Mouse (Mus musculus) spleen, adult 2 months (tissue): ENCODE results near the gene Iqsec3. TPM values are rescaled to one million over a fixed set of nuclear protein-coding genes. Genes with fewer than 3 reads are reported as not detected.

Source experiments
- DNase-seq, 2 experiments: peaks; one replicate each; pipeline versions ENCODE4 v3.0.0 to v3.0.0-alpha.2; 2012 to 2021; ENCODE audit warnings: low spot score in 2 of 2, low read depth in 1 of 2
- H3K27ac ChIP-seq: fragments of 200-500 bp; 2 replicates; pipeline ENCODE4 v1.5.1; 2012; ENCODE audit warnings: low read length, inconsistent platforms; ENCODE audit not compliant: insufficient read depth
- H3K27me3 ChIP-seq: fragments of 200-500 bp; 2 replicates; pipeline ENCODE4 v1.6.1; 2012; ENCODE audit warnings: mild to moderate bottlenecking, moderate library complexity, low read length, inconsistent platforms; ENCODE audit not compliant: control insufficient read depth, insufficient read depth
- H3K36me3 ChIP-seq: fragments of 200-500 bp; 2 replicates; pipeline ENCODE4 v1.6.1; 2012; ENCODE audit warnings: mild to moderate bottlenecking, low read length, inconsistent platforms; ENCODE audit not compliant: control insufficient read depth, insufficient read depth
- H3K4me1 ChIP-seq: fragments of 200-500 bp; 2 replicates; pipeline ENCODE4 v1.6.1; 2011; ENCODE audit warnings: inconsistent platforms; ENCODE audit not compliant: control insufficient read depth, insufficient read depth, insufficient read length
- H3K4me3 ChIP-seq: fragments of 200-500 bp; 2 replicates; pipeline ENCODE4 v1.5.1; 2011; ENCODE audit warnings: mild to moderate bottlenecking, inconsistent platforms; ENCODE audit not compliant: insufficient read depth, insufficient read length; ENCODE audit errors: extremely low read depth
- CTCF ChIP-seq: fragments of 200-500 bp; IDR thresholded peaks from 2 replicates; pipeline ENCODE4 v1.5.1; 2011; ENCODE audit warnings: mild to moderate bottlenecking, inconsistent platforms; ENCODE audit not compliant: insufficient read depth, insufficient read length, insufficient replicate concordance; ENCODE audit errors: extremely low read depth
- POLR2A ChIP-seq: fragments of 200-500 bp; IDR thresholded peaks from 2 replicates; pipeline ENCODE4 v1.6.1; 2011; ENCODE audit warnings: low read depth, low read length, inconsistent platforms
- WGBS: fragments of 180-500 bp; shearing (Covaris S2); methylation state at CpG from one replicate; pipeline ENCODE4 v1.1.7; 2018; 5-methylcytosine and 5-hydroxymethylcytosine counted together
- polyA plus RNA-seq: library from polyadenylated mRNA; depleted of rRNA; stranded (reverse); fragments of >200 nt; gene quantifications from 2 replicates; pipeline ENCODE4 v1.2.3, GENCODE M21; 2012

The Iqsec3 gene
- polyA plus RNA-seq, 1 experiment, result not detected

GRCm38 (mm10) chr6:121456651-121457050, 16.8 kb downstream of the Iqsec3 start:
- Histone ChIP-seq H3K27me3 (no peaks in the 10 kb centered on the region), H3K27ac (no peak overlapping the region), H3K36me3 (no peaks in the 10 kb centered on the region), H3K4me1 (no peaks in the 10 kb centered on the region), H3K4me3 (no peak overlapping the region)
- 84% methylated on average over 3 of the region's 3 CpGs for WGBS
- no peak for DNase-seq
- TF ChIP-seq POLR2A, result no peak
- no peak for TF ChIP-seq CTCF

GRCm38 (mm10) chr6:121454549-121455494, 18.7 kb downstream of the Iqsec3 start:
- WGBS, result 80% methylated on average over 12 of the region's 12 CpGs

GRCm38 (mm10) chr6:121453776-121454175, 19.7 kb downstream of the Iqsec3 start:
- no peaks in the 10 kb centered on the region for H3K4me1 ChIP-seq
- H3K27ac ChIP-seq, result no peak overlapping the region
- H3K36me3 ChIP-seq, result no peaks in the 10 kb centered on the region
- no peak for DNase-seq
- no peak overlapping the region for H3K4me3 ChIP-seq
- 61% methylated on average over 7 of the region's 7 CpGs for WGBS
- TF ChIP-seq POLR2A, result no peak
- no peak for TF ChIP-seq CTCF
- no peaks in the 10 kb centered on the region for H3K27me3 ChIP-seq

More at GRCm38 (mm10) chr6:121454549-121455494, 18.7 kb downstream of the Iqsec3 start:
- Histone ChIP-seq H3K27me3 (no peaks in the 10 kb centered on the region), H3K4me3 (no peak overlapping the region), H3K27ac (no peak overlapping the region), H3K36me3 (no peaks in the 10 kb centered on the region), H3K4me1 (no peaks in the 10 kb centered on the region)
- TF ChIP-seq CTCF (no peak), POLR2A (no peak)
- no peak for DNase-seq

GRCm38 (mm10) chr6:121451703-121452102, 21.8 kb downstream of the Iqsec3 start:
- H3K4me1 ChIP-seq, result no peaks in the 10 kb centered on the region
- WGBS, result 90% methylated on average over 3 of the region's 3 CpGs
- no peaks in the 10 kb centered on the region for H3K36me3 ChIP-seq
- TF ChIP-seq POLR2A (no peak), CTCF (no peak)
- no peak for DNase-seq
- no peak overlapping the region for H3K4me3 ChIP-seq
- H3K27me3 ChIP-seq, result no peaks in the 10 kb centered on the region
- no peak overlapping the region for H3K27ac ChIP-seq

- no peak for DNase-seq
- TF ChIP-seq POLR2A, result no peak
- no peak for TF ChIP-seq CTCF
- no peaks in the 10 kb centered on the region for H3K4me1 ChIP-seq
- H3K27me3 ChIP-seq, result no peaks in the 10 kb centered on the region
- WGBS, result 12% methylated on average over 5 of the region's 5 CpGs
- H3K36me3 ChIP-seq, result no peaks in the 10 kb centered on the region
- H3K27ac ChIP-seq, result no peak overlapping the region
- H3K4me3 ChIP-seq, result no peak overlapping the region
Measured at GRCm38 (mm10) chr6:121440696-121441220, 32.7 kb downstream of the Iqsec3 start.

- Histone ChIP-seq H3K4me3 (no peak overlapping the region), H3K4me1 (no peaks in the 10 kb centered on the region), H3K27ac (no peak overlapping the region), H3K27me3 (no peaks in the 10 kb centered on the region), H3K36me3 (no peaks in the 10 kb centered on the region)
- no peak for DNase-seq
- TF ChIP-seq POLR2A (no peak), CTCF (no peak)
- WGBS, result 48% methylated on average over 6 of the region's 6 CpGs
Measured at GRCm38 (mm10) chr6:121424830-121425229, 48.6 kb downstream of the Iqsec3 start.

- Histone ChIP-seq H3K27me3 (no peaks in the 10 kb centered on the region), H3K4me3 (no peak overlapping the region), H3K27ac (no peak overlapping the region), H3K4me1 (no peaks in the 10 kb centered on the region), H3K36me3 (no peaks in the 10 kb centered on the region)
- DNase-seq, result no peak
- WGBS, result 59% methylated on average over 12 of the region's 12 CpGs
- no peak for TF ChIP-seq CTCF
- TF ChIP-seq POLR2A, result no peak
Measured at GRCm38 (mm10) chr6:121424403-121424802, 49.1 kb downstream of the Iqsec3 start.
